Mouse (Mus musculus) embryonic facial prominence, embryonic 14.5 days (tissue): ENCODE results near the gene Hist2h2be. TPM values are rescaled to one million over a fixed set of nuclear protein-coding genes. Genes with fewer than 3 reads are reported as not detected.
A peak's percentile ranks its signal among the peaks of the same experiment; 100 is the strongest.
"Not testable (repeated sequence)": the region's sequence is repeated elsewhere in the genome, so short reads cannot be mapped to it uniquely, and the experiment has no call there.

Experiments used
- ATAC-seq: fragments of 200-750 bp; cut with Nextera tagmentation; 2 replicates; pipeline ENCODE4 v1.8.0; 2017; ENCODE audit warnings: low read depth, moderate number of reproducible peaks, moderate TSS enrichment
- DNase-seq: peaks from one replicate; pipeline ENCODE4 v3.0.0-alpha.2; 2015; ENCODE audit warnings: low spot score
- H3K27ac ChIP-seq: fragments of 300-500 bp; sonication (generic); replicated peaks from 2 replicates; pipeline ENCODE4 v1.5.1; 2014; ENCODE audit warnings: low read depth, mild to moderate bottlenecking, low read length, moderate library complexity
- H3K27me3 ChIP-seq: fragments of 300-500 bp; sonication (generic); replicated peaks from 2 replicates; pipeline ENCODE4 v1.6.1; 2014; ENCODE audit warnings: low read length; ENCODE audit not compliant: control insufficient read depth, insufficient read depth
- H3K36me3 ChIP-seq: fragments of 300-500 bp; sonication (generic); 2 replicates; pipeline ENCODE4 v1.6.1; 2014; ENCODE audit warnings: low read length, mixed read lengths; ENCODE audit not compliant: control insufficient read depth, insufficient read depth
- H3K4me1 ChIP-seq: fragments of 300-500 bp; sonication (generic); 2 replicates; pipeline ENCODE4 v1.6.1; 2014; ENCODE audit warnings: antibody characterized with exemption, low read length; ENCODE audit not compliant: control insufficient read depth, insufficient read depth
- H3K4me2 ChIP-seq: fragments of 300-500 bp; sonication (generic); 2 replicates; pipeline ENCODE4 v1.6.1; 2014; ENCODE audit warnings: low read depth, mild to moderate bottlenecking, low read length, moderate library complexity, mixed read lengths
- H3K4me3 ChIP-seq: fragments of 300-500 bp; sonication (generic); 2 replicates; pipeline ENCODE4 v1.5.1; 2014; ENCODE audit warnings: low read depth, mild to moderate bottlenecking, low read length
- H3K9ac ChIP-seq: fragments of 300-500 bp; sonication (generic); 2 replicates; pipeline ENCODE4 v1.6.1; 2014; ENCODE audit warnings: low read depth, mild to moderate bottlenecking, low read length, moderate library complexity, mixed read lengths
- H3K9me3 ChIP-seq: fragments of 300-500 bp; sonication (generic); 2 replicates; pipeline ENCODE4 v1.6.1; 2016; ENCODE audit warnings: low read length; ENCODE audit not compliant: control insufficient read depth
- WGBS: fragments of 180-500 bp; shearing (Covaris S2); extraction: QIAGEN DNeasy Blood & Tissue Kit; methylation state at CpG from one replicate; pipeline ENCODE4 v1.1.7; 2014; 5-methylcytosine and 5-hydroxymethylcytosine counted together
- polyA plus RNA-seq: library from polyadenylated mRNA; unstranded; fragments of >200 nt; fragmentation: Nextera tagmentation; extraction: Ambion mirVana; gene quantifications from 2 replicates; pipeline ENCODE4 v1.2.1, GENCODE M21; 2014

The Hist2h2be gene
- polyA plus RNA-seq, 1 experiment from 2014 or later, result 8.8 TPM

- 71% methylated on average over 4 of the region's 4 CpGs for WGBS
- H3K4me1 ChIP-seq, result no peaks in the 10 kb centered on the region
- no peaks in the 10 kb centered on the region for H3K9me3 ChIP-seq
- no peaks in the 10 kb centered on the region for H3K36me3 ChIP-seq
- DNase-seq, result no peak
- ATAC-seq, result no peak
- H3K27ac ChIP-seq, result no peak overlapping the region
- no peaks in the 10 kb centered on the region for H3K27me3 ChIP-seq
- H3K4me2 ChIP-seq, result no peak overlapping the region
- no peak overlapping the region for H3K4me3 ChIP-seq
- no peak overlapping the region for H3K9ac ChIP-seq
Measured at GRCm38 (mm10) chr3:96230910-96231757, 10.2 kb downstream of the Hist2h2be start.

DNA sequence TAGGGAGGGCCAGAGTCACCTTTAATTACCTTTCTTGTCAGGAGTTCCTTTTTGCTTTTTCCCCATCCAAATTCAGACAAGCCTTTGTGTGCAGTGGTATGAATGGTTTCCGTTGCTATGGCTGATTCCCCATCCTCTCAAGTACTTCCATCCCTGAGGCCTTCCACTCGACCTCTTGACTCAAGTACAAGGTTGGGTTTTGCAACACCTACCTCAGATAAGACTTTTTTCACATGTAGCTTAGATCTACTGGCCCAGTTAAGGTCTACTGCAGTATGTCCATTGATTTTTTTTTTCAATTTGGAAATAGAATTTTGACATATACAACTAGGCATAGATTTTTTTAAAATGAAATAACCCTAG is 10.8 kb downstream of the Hist2h2be start:
- Histone ChIP-seq H3K9ac (no peak overlapping the region), H3K4me2 (no peak overlapping the region), H3K27me3 (no peaks in the 10 kb centered on the region), H3K4me3 (no peak overlapping the region), H3K4me1 (no peaks in the 10 kb centered on the region), H3K36me3 (no peaks in the 10 kb centered on the region), H3K27ac (no peak overlapping the region), H3K9me3 (no peaks in the 10 kb centered on the region)
- 62% methylated on average over 2 of the region's 2 CpGs for WGBS
- no peak for DNase-seq
- no peak for ATAC-seq

DNA sequence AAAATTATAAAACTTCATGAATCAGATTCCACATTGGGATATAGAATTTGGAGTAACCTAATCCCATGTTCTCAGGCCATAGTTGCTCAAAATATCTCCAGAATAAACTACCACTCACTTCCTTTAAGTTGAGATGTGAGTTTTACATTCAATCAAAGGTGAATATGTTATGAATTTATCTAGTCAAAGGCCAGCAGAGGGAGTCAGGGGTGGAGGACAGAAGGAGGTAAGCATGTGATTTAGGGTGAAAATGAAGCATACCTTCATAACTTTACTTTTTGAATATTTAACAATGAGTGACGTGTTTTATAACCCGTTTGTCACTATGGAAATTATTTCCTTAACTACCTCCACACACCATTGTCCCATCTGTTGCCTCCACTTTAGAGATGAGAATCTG is 14.0 kb downstream of the Hist2h2be start:
- ATAC-seq (no peak), DNase-seq (no peak)
- no peaks in the 10 kb centered on the region for H3K27me3 ChIP-seq
- peaks cover 12% of the 10 kb centered on the region for H3K4me1 ChIP-seq
- H3K36me3 ChIP-seq, result no peaks in the 10 kb centered on the region
- H3K4me2 ChIP-seq, result no peak overlapping the region
- no peak overlapping the region for H3K4me3 ChIP-seq
- no peak overlapping the region for H3K9ac ChIP-seq
- no peak overlapping the region for H3K27ac ChIP-seq
- WGBS, result 96% methylated on average over 2 of the region's 2 CpGs
- H3K9me3 ChIP-seq, result no peaks in the 10 kb centered on the region

- ATAC-seq (no peak), DNase-seq (no peak)
- H3K4me1 ChIP-seq, result peaks cover 15% of the 10 kb centered on the region
- H3K27me3 ChIP-seq, result no peaks in the 10 kb centered on the region
- no peak overlapping the region for H3K27ac ChIP-seq
- H3K4me2 ChIP-seq, result no peak overlapping the region
- no peaks in the 10 kb centered on the region for H3K9me3 ChIP-seq
- WGBS, result 48% methylated on average over 3 of the region's 3 CpGs
- no peak overlapping the region for H3K4me3 ChIP-seq
- H3K36me3 ChIP-seq, result no peaks in the 10 kb centered on the region
- H3K9ac ChIP-seq, result no peak overlapping the region
Measured at GRCm38 (mm10) chr3:96235836-96236235, 14.9 kb downstream of the Hist2h2be start.

- no peaks in the 10 kb centered on the region for H3K27me3 ChIP-seq
- no peaks in the 10 kb centered on the region for H3K36me3 ChIP-seq
- H3K4me3 ChIP-seq, result peak overlapping the region; percentile 47
- 79% methylated on average over 4 of the region's 4 CpGs for WGBS
- peak overlapping the region; percentile 70; the same call in 1 of the 2 replicates for H3K9ac ChIP-seq
- DNase-seq (no peak), ATAC-seq (no peak)
- peak overlapping the region; percentile 62 for H3K4me2 ChIP-seq
- peak overlapping the region; percentile 81 for H3K27ac ChIP-seq
- H3K9me3 ChIP-seq, result no peaks in the 10 kb centered on the region
- H3K4me1 ChIP-seq, result peaks cover 17% of the 10 kb centered on the region
Measured at GRCm38 (mm10) chr3:96236834-96237334, 16.0 kb downstream of the Hist2h2be start.

DNA sequence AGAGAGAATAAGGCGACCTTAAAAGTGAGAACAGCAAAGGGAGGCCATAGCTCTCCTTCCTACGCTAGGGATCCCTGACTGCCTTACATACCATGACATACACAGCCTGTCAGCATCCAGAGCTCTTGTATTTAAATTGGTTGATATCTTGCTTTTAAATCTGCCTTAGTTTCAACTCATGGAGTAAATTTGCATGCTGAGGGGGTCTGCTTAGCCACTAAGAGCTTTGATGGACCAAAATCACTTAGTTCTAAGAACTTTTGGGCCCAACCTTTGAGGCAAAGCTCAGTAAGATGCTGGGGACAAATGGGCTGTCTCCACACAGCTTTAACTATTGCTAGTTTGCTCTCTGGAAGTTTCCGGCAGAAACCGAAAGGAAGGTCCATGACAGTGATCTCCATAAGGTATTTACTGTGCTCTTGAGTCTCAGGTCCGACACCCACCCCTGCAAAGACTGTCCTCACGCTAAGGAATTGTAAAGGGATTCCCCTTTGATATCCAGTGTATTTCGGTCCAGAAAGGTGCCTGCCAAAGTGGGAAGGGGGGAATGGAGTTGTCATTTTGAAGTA is 16.5 kb downstream of the Hist2h2be start:
- H3K27ac ChIP-seq, result peak overlapping the region; percentile 81
- peaks cover 17% of the 10 kb centered on the region for H3K4me1 ChIP-seq
- H3K9me3 ChIP-seq, result no peaks in the 10 kb centered on the region
- H3K4me2 ChIP-seq, result peak overlapping the region; percentile 62
- no peaks in the 10 kb centered on the region for H3K27me3 ChIP-seq
- peak overlapping the region; percentile 70 for H3K9ac ChIP-seq
- no peaks in the 10 kb centered on the region for H3K36me3 ChIP-seq
- DNase-seq (no peak), ATAC-seq (no peak)
- H3K4me3 ChIP-seq, result peak overlapping the region; percentile 47
- 22% methylated on average over 7 of the region's 7 CpGs for WGBS

- H3K4me1 ChIP-seq, result peaks cover 17% of the 10 kb centered on the region
- DNase-seq (peak; percentile 45), ATAC-seq (no peak)
- peak overlapping the region; percentile 81 for H3K27ac ChIP-seq
- peak overlapping the region; percentile 47 for H3K4me3 ChIP-seq
- H3K27me3 ChIP-seq, result no peaks in the 10 kb centered on the region
- H3K4me2 ChIP-seq, result peak overlapping the region; percentile 62
- H3K36me3 ChIP-seq, result no peaks in the 10 kb centered on the region
- no peaks in the 10 kb centered on the region for H3K9me3 ChIP-seq
- peak overlapping the region; percentile 70 for H3K9ac ChIP-seq
- under 1% methylated on average over 12 of the region's 12 CpGs for WGBS
Measured at GRCm38 (mm10) chr3:96237904-96238511, 17.1 kb downstream of the Hist2h2be start.

DNA sequence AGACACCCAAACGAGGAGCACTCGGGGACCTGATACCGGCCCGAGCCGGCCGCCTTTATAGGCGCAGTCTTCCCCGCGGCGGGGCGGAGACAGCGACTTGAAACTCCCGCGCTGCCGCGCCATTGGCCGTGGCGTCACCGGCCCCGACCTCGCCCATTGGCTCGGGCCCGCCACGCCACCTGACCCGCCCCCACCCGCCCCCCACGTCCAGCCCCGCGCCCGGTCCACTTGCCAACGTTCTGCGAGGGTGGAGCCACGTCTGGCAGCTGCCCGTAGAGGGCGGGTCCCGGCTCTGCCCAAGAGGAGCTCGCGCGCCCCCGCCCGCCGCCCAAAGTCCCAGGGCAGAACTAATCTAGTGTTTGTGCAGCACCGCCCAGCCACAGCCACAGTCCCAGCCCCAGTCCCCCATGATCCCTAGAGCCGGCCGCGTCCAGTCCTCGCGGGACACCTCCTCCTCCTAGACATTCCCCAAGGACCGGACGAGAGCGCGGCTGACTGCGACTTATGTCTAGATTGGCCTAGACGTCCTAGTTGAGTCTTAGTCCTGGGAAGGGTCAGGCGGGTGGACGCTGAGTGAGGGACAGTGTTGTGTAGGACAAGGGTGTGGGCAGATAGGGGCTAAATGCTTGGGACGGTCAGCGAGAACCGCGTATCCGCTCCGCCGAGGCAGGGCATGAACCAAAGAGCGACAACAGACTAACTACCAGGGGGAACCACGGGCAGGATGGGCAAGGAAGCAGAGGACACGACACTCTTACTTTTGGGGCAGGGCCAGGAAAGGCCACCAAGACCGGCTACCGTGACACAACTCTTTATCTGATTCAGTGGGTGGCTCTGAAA is 18.3 kb downstream of the Hist2h2be start, which contains the start of gene Hist2h3c2:
Hist2h3c2 (minus strand) TSS at position 174 of the 840 bp plus-strand sequence.
- peak within 1 kb of the TSS; percentile 47 for H3K4me3 ChIP-seq
- H3K9me3 ChIP-seq, DNase-seq, H3K27me3 ChIP-seq, H3K36me3 ChIP-seq: not testable (repeated sequence)
- H3K27ac ChIP-seq, result peak within 1 kb of the TSS; percentile 81
- H3K9ac ChIP-seq, result peak within 1 kb of the TSS; percentile 70
- H3K4me2 ChIP-seq, result peak within 1 kb of the TSS; percentile 62
- H3K4me1 ChIP-seq, result peaks cover 23% of the 10 kb centered on the region
- 0% methylated on average over 3 of the region's 68 CpGs for WGBS
- ATAC-seq, result peak; percentile 91
